Mouse (Mus musculus): ENCODE results near the gene Grik4. TPM values are rescaled to one million over a fixed set of nuclear protein-coding genes. Genes with fewer than 3 reads are reported as not detected.

Gene Grik4
- polyA plus RNA-seq, 1 experiment from 2014 or later: 4.4 TPM

- Histone ChIP-seq H3K27ac (replicated peaks) (0 out of 2 replicates have a peak overlapping the region, but pooled peaks have one; percentile 28), H3K4me2 (replicated peaks) (peak overlapping the region; percentile 97), H3K4me3 (peak overlapping the region; percentile 52), H3K4me1 (peaks cover 27% of the 10 kb centered on the region), H3K9me3 (no peaks in the 10 kb centered on the region), H3K36me3 (no peaks in the 10 kb centered on the region), H3K9ac (replicated peaks) (peak overlapping the region; percentile 57), H3K27me3 (no peaks in the 10 kb centered on the region)
- peak; percentile 76 for ATAC-seq (replicated peaks)
- under 1% methylated on average over 49 of the region's 52 CpGs for WGBS
These were observed 46.8 kb downstream of the Grik4 start for GRCm38 (mm10) chr9:42897361-42898051.

- peak overlapping the region; percentile 57; the same call in 1 of the 2 replicates for H3K9ac ChIP-seq (replicated peaks)
- H3K27ac ChIP-seq (replicated peaks): no peak overlapping the region
These were observed 47.7 kb downstream of the Grik4 start for GRCm38 (mm10) chr9:42896421-42897210.

GRCm38 (mm10) chr9:42892765-42893164 lies 51.5 kb downstream of the Grik4 start:
- ATAC-seq (replicated peaks): no peak

More at GRCm38 (mm10) chr9:42896421-42897210, 47.7 kb downstream of the Grik4 start:
- 3% methylated on average over 16 of the region's 16 CpGs for WGBS
- peak overlapping the region; percentile 52 for H3K4me3 ChIP-seq
- no peak for ATAC-seq (replicated peaks)
- H3K4me2 ChIP-seq (replicated peaks): peak overlapping the region; percentile 97
- no peaks in the 10 kb centered on the region for H3K9me3 ChIP-seq
- no peaks in the 10 kb centered on the region for H3K27me3 ChIP-seq
- no peaks in the 10 kb centered on the region for H3K36me3 ChIP-seq
- peaks cover 23% of the 10 kb centered on the region for H3K4me1 ChIP-seq

GRCm38 (mm10) chr9:42887930-42888329 lies 56.4 kb downstream of the Grik4 start:
- Histone ChIP-seq H3K4me3 (no peak overlapping the region), H3K9me3 (no peaks in the 10 kb centered on the region), H3K4me1 (peaks cover 6% of the 10 kb centered on the region; the same call in 1 of the 2 replicates), H3K27me3 (no peaks in the 10 kb centered on the region), H3K9ac (replicated peaks) (no peak overlapping the region), H3K36me3 (no peaks in the 10 kb centered on the region), H3K4me2 (replicated peaks) (no peak overlapping the region), H3K27ac (replicated peaks) (no peak overlapping the region)
- WGBS: 66% methylated on average over 4 of the region's 4 CpGs
- ATAC-seq (replicated peaks): no peak

More at GRCm38 (mm10) chr9:42892765-42893164, 51.5 kb downstream of the Grik4 start:
- H3K4me2 ChIP-seq (replicated peaks): no peak overlapping the region
- no peak overlapping the region for H3K27ac ChIP-seq (replicated peaks)
- no peaks in the 10 kb centered on the region for H3K36me3 ChIP-seq
- H3K9ac ChIP-seq (replicated peaks): no peak overlapping the region
- 89% methylated on average over 8 of the region's 8 CpGs for WGBS
- H3K4me3 ChIP-seq: no peak overlapping the region
- peaks cover 15% of the 10 kb centered on the region for H3K4me1 ChIP-seq
- H3K27me3 ChIP-seq: no peaks in the 10 kb centered on the region
- H3K9me3 ChIP-seq: no peaks in the 10 kb centered on the region

GRCm38 (mm10) chr9:42886112-42886766 lies 58.1 kb downstream of the Grik4 start:
- no peak overlapping the region for H3K4me3 ChIP-seq
- 57% methylated on average over 15 of the region's 15 CpGs for WGBS

GRCm38 (mm10) chr9:42885566-42885965 lies 58.7 kb downstream of the Grik4 start:
- ATAC-seq (replicated peaks): no peak
- Histone ChIP-seq H3K27ac (replicated peaks) (no peak overlapping the region), H3K9ac (replicated peaks) (no peak overlapping the region), H3K4me1 (peaks cover 16% of the 10 kb centered on the region), H3K9me3 (no peaks in the 10 kb centered on the region), H3K27me3 (no peaks in the 10 kb centered on the region), H3K4me2 (replicated peaks) (no peak overlapping the region), H3K4me3 (no peak overlapping the region), H3K36me3 (no peaks in the 10 kb centered on the region)
- WGBS: 35% methylated on average over 8 of the region's 8 CpGs

More at GRCm38 (mm10) chr9:42886112-42886766, 58.1 kb downstream of the Grik4 start:
- Histone ChIP-seq H3K9me3 (no peaks in the 10 kb centered on the region), H3K27ac (replicated peaks) (no peak overlapping the region), H3K4me1 (peaks cover 13% of the 10 kb centered on the region), H3K27me3 (no peaks in the 10 kb centered on the region), H3K36me3 (no peaks in the 10 kb centered on the region), H3K9ac (replicated peaks) (no peak overlapping the region), H3K4me2 (replicated peaks) (no peak overlapping the region)
- no peak for ATAC-seq (replicated peaks)

GRCm38 (mm10) chr9:42885123-42885522 lies 59.2 kb downstream of the Grik4 start:
- Histone ChIP-seq H3K4me3 (no peak overlapping the region), H3K4me2 (replicated peaks) (no peak overlapping the region), H3K4me1 (peaks cover 16% of the 10 kb centered on the region), H3K9ac (replicated peaks) (no peak overlapping the region), H3K27ac (replicated peaks) (no peak overlapping the region), H3K36me3 (no peaks in the 10 kb centered on the region), H3K27me3 (no peaks in the 10 kb centered on the region), H3K9me3 (no peaks in the 10 kb centered on the region)
- 73% methylated on average over 11 of the region's 11 CpGs for WGBS
- ATAC-seq (replicated peaks): no peak

- H3K4me2 ChIP-seq (replicated peaks): no peak overlapping the region
- no peak overlapping the region for H3K4me3 ChIP-seq
- H3K4me1 ChIP-seq: peaks cover 29% of the 10 kb centered on the region
- no peak for ATAC-seq (replicated peaks)
- H3K9me3 ChIP-seq: no peaks in the 10 kb centered on the region
- H3K36me3 ChIP-seq: no peaks in the 10 kb centered on the region
- H3K9ac ChIP-seq (replicated peaks): no peak overlapping the region
- H3K27me3 ChIP-seq: no peaks in the 10 kb centered on the region
- 85% methylated on average over 10 of the region's 10 CpGs for WGBS
- H3K27ac ChIP-seq (replicated peaks): no peak overlapping the region
These were observed 61.1 kb downstream of the Grik4 start for GRCm38 (mm10) chr9:42883006-42883759.

- WGBS: 53% methylated on average over 11 of the region's 11 CpGs
- ATAC-seq (replicated peaks): no peak
- H3K27ac ChIP-seq (replicated peaks): no peak overlapping the region
These were observed 62.0 kb downstream of the Grik4 start for GRCm38 (mm10) chr9:42882313-42882712.

GRCm38 (mm10) chr9:42881040-42881439 lies 63.3 kb downstream of the Grik4 start:
- Histone ChIP-seq H3K9ac (replicated peaks) (no peak overlapping the region), H3K4me3 (no peak overlapping the region), H3K9me3 (no peaks in the 10 kb centered on the region), H3K4me2 (replicated peaks) (no peak overlapping the region), H3K36me3 (no peaks in the 10 kb centered on the region), H3K27ac (replicated peaks) (no peak overlapping the region), H3K4me1 (peaks cover 28% of the 10 kb centered on the region), H3K27me3 (no peaks in the 10 kb centered on the region)
- 63% methylated on average over 8 of the region's 8 CpGs for WGBS
- ATAC-seq (replicated peaks): no peak

More at GRCm38 (mm10) chr9:42882313-42882712, 62.0 kb downstream of the Grik4 start:
- Histone ChIP-seq H3K4me1 (peaks cover 33% of the 10 kb centered on the region), H3K36me3 (no peaks in the 10 kb centered on the region), H3K9ac (replicated peaks) (no peak overlapping the region), H3K9me3 (no peaks in the 10 kb centered on the region), H3K4me3 (no peak overlapping the region), H3K27me3 (no peaks in the 10 kb centered on the region), H3K4me2 (replicated peaks) (no peak overlapping the region)

GRCm38 (mm10) chr9:42878401-42878800 lies 65.9 kb downstream of the Grik4 start:
- peak overlapping the region; percentile 34; the same call in 1 of the 2 replicates for H3K27ac ChIP-seq (replicated peaks)
- H3K27me3 ChIP-seq: no peaks in the 10 kb centered on the region
- no peak overlapping the region for H3K4me3 ChIP-seq
- 14% methylated on average over 7 of the region's 7 CpGs for WGBS
- H3K36me3 ChIP-seq: no peaks in the 10 kb centered on the region
- H3K4me1 ChIP-seq: peaks cover 27% of the 10 kb centered on the region
- no peaks in the 10 kb centered on the region for H3K9me3 ChIP-seq
- H3K4me2 ChIP-seq (replicated peaks): no peak overlapping the region
- peak; percentile 75 for ATAC-seq (replicated peaks)
- H3K9ac ChIP-seq (replicated peaks): no peak overlapping the region
